Mouse (Mus musculus): Measurements from ENCODE around the gene Wnt5b.

Wnt5b gene

DNA sequence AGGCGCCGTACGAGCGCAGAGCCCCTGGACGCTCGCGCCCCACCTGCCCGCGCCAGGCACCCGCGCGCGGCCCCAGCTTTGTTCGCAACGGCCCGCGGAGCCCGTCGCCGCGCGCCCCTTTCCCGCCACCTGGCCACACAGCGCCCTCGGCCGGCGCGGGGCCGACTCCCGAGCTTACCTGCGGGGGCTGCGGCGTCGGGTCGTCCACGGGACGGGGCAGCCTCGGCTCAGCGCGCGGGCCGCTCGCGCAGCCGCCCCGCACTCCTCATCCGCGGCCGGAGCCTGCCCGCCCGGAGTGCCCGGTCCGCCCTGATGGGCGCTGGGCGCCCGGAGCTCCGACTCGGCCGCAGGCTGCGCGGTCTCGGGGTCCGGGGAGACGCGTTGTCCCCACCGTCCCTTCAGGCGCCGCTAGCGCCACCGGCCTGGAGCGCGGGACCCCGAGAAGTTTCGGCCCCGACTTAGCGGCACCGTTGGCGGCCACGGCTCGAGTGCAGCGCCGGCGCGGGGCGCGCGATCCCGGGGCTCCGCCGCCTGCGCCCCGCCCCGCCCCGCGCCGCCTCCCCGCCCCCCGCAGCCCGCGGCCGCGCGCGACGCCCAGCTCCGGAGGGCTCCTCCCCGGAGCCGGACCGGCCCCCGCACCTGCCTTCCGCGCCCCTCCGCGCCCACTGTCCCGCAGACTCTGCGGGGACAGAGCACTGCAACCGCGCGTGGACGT lies at the start of gene Wnt5b:
Gene Wnt5b, minus strand, starts transcription at position 545 of the 715 bp plus-strand sequence.
- DNase-seq (ENCODE audit: low spot score): no peak

DNA sequence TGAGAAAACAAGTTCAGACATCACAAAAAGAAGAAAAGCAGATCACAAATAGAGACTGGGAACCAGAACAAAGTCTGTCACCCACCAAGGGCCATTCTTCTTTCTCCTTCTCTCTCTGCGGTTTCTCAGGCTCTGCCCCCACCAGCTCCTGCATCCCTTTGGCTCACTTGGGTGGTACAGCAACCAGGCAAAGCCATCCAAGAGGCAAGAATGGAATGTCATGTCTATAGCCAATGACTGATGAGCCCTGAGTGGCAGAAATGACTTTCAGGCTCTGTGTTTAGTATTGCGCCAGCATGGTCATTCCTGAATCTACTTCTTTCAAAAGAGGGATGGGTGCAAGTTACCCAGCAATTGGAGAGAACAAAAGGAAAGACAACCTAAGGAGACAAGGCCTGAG lies 46.7 kb upstream of the Wnt5b start:
- DNase-seq (ENCODE audit: low spot score): no peak

DNA sequence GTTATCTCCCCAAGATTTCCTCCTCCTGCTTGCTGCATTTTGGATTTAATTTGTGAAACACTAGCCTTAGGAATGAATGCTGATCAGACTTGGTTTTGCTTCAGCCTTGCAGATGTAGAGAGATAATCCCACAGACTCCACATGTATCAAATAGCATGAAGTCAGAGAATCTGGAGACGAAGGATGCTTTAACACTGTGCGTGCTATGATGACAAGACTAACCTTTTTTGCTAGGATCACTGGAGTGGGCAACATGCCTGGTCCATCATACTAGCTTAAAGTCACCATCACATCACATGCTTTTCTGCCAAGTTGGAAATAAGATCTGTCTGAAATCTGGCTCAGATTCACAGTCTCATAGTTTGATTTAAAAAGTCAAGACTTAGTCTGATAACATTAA lies 43.8 kb upstream of the Wnt5b start:
- no peak for DNase-seq (ENCODE audit: low spot score)

DNA sequence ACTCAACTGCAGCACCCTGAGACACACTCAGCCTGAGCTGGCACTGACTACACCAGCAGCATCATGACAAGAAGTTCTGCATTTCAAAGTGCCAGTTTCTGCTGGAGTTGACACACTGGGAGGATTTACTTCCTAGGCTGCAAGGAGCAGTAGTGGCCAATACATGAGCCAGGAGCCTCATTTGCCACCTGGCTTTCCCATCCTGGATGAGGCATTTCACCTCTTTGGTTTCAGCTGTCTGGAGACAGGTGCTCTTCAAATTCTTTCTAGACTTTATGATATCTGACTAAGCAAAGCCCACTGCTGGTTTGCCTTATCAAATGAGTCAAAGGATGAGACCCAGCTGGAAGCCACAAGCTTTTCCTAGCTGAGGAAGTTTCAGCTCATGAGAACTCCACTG lies 43.3 kb upstream of the Wnt5b start:
- DNase-seq (ENCODE audit: low spot score): no peak

DNA sequence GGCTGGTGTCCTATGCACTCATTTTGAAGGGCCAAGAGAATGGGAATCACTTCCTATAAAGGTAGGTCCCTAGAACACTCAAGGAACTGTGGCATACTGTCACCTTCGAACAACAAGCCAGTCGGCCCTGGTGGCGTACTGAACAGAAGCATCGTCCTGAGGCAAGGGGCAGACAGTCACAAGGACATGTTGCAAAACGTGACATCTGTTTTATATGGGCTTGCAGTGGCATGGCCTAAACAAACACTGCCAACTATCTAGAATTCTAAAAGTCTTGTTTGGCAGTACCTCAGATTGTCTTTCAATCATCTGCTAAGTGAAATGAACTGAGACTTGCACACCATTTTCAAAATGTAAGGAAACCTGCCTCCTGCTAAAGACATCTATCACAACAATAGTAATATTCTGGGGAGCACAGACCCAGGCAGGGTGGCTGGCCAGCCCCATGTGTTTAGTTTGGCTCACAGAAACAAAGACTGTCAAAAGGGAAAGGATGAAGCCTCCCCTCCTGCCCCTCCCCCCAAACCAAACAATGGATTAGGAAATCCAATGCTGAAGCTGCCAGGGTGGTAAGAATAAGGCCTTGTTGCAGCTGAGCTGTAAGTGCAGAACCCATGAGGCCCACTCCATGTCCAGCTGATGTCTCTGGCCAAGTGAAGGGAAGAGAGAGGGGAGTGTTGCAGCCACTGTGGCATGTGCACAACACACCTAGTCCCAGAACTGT lies 41.7 kb upstream of the Wnt5b start:
- peak; percentile 71 for DNase-seq (ENCODE audit: low spot score)

DNA sequence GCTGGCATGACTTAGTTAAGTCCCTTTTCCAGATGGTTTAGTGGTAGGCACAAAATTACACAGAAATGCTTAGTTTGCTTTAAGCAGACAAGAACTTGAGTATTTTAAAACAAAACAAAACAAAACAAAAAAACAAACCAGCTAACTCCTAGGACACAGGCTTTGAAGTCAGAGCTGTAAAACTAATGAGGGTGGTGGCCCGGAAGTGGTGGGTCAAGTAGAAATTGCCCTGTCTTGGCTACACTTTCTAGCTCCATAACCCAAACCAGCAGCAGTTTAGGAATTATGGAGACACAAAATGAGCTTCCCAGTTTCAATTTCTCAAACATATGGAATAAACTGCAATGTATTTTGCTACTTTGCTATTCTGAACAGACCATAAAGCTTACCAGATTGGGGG lies 39.9 kb upstream of the Wnt5b start:
- DNase-seq (ENCODE audit: low spot score): no peak

DNA sequence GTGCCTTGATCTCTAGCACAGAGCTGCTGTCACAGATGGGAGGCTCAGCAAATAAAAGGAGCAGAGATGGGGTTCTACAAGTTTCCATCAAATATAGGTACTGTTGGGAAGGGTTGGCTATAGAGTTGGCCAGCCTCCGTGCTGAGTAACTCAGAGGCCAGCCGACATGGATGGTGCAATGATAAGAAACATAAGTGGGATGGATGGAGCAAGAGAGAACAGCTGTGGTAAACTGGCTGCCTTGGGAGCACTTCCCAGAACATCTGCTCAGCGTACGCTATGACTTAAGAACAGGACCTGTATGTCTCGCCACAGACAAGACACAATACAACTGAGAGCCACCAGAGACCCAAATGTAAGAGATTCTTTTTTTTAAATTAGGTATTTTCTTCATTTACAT lies 39.0 kb upstream of the Wnt5b start:
- no peak for DNase-seq (ENCODE audit: low spot score)

DNA sequence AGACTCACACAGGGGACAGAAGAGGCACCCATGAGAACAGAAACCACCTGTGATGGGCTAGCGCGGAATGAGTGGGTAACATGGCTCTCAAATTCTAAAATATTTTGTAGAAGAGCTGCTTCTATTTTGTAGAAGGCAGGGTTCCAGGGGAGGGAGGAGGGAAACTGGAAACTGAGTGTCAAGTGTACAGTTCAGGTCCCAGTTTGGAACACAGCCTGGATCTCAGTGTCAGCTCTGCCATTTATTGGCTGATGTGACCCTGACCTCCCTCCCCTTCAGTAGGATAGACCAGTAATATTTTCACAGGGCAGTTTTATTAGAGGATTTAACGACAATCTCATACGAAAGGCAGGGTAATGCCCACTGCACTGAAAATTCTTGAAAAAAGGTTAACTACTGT lies 32.6 kb upstream of the Wnt5b start:
- no peak for DNase-seq (ENCODE audit: low spot score)

DNA sequence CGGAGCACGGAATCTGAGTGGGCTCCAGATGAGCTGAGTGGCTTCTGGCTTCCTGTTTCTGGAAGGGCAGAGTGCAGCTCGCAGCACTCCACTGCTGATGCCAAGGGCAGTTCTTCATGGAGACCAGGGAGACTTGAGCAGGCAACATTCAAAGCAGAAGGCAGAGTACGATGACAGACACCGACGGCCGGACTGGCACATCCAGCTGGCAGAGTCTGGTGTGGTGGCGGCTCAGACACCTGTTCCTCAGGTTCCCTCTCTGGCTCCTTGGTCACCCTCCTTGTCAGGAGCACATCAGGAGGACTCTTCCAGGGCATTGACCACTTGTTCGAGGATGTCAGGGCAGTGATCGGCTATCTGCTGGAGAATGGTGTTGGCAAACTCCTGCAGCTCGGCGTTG lies 31.2 kb upstream of the Wnt5b start:
- DNase-seq (ENCODE audit: low spot score): no peak

DNA sequence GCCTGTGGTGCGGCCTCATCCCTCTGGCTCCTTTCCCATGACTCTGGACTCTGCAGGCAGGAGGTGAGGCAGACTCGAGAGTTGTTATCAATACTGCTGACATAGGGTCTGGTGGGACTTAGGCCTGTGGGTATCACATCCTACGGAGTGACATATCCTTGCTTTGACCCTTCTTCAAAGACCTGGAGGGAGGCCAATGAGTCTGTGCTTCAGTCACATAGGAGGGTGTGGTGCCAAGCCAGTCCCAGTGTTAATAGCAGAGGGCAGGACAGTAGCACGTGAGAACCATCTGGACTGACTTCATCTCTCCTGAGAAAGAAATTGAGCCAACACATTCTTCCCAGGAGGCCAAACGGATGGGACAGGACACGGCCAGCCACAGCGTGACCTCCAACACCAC lies 28.1 kb upstream of the Wnt5b start:
- DNase-seq (ENCODE audit: low spot score): no peak

DNA sequence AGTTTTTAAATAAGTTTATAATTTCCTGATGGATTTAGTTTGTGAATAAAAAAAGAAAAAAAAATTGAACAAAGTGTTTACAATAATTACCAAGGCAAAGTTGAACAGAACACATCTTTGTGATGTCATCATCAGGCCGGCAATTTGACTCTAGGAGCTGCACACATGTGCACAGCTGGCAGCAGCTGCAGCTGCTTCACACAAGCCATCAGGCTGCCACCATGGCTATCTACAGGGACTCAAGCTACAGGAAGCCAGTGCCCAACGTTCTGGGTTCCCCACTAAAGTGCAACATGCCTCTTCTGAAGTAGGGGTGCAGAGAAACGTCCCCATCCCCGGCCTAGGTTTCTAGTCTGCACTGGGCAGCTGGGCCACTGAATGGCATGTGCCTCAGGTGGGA lies 26.6 kb upstream of the Wnt5b start:
- no peak for DNase-seq (ENCODE audit: low spot score)

DNA sequence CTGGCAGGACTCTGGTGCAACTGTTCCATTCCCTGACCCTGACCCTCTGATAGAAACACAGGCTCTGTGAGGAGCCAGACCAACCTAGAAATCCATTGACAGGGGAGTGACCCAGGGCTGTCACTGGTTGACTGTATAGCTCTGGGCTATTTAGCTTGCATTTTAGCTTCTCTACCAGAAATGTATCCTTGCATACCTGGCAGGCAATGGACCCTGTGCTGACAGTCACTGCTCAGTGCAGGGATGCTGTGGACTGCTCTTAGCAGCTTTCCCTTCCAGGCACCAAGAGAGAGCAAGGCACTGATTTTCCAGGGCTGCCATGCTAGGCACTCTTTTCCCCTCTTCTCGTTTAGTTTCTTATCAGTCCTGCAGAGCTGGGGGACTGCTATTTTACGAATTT lies 24.2 kb upstream of the Wnt5b start:
- no peak for DNase-seq (ENCODE audit: low spot score)

DNA sequence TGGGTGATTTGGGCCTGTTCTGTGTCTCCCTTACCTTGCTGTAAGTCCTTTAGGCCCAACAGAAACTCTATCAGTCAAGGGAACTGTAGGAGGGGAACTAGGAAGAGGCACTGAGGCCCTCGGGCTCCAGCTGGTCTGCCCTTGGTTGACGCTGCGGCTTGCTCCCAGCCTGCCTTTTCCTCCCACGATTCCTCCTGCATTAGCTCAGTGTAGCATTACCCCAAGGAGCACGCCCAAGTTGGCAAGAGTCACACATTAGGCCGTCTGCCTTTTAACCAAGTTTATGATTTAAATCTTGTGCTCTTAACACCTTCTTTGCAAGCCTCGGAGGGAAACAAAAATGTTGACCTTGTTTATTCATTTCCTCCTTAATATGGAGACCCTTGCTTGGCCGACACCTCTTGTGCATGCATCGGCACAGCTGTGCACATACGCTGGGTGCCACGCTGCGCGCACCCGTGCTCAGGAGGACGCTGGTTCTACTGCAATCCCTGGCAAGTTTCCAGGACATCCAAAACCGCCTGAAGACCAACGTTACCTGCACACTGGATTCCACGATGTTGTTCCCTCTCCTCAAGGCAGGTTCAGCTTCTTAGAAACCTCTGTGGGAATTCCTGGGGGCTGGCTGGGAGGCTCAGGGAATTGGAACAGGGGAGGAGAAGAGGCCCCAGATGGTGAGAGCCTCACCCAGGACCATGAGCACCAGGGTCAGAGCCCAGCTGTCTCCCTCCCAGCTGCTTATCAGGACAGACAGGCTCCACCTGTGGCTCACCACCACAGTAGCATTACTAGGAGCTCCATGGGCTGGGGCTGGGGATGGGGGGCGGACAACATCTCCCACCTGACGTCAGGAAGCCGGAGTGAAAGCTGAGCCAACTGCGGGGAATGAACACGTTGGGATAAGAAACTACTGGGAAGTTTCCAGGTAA lies 21.6 kb upstream of the Wnt5b start:
- DNase-seq (ENCODE audit: low spot score): no peak

DNA sequence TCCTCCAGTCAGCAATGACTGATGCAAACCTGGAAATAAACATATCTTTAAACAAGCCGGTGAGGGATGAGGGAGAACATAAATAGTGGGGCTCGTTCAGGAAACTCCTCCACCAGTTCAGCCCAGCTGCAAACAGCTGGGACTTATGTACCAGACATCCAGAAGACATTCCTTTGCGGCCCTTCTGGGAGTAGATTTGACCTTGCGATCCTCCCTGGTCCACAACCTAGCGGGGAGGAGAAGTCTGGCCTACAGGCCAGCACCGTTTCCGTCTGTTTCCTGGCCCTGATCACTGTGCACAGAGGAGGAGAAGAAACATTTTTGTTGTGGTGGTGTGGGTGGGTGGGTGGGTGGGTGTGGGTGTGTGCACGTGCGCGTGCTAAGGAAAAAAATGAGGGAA lies 18.4 kb upstream of the Wnt5b start:
- DNase-seq (ENCODE audit: low spot score): no peak

DNA sequence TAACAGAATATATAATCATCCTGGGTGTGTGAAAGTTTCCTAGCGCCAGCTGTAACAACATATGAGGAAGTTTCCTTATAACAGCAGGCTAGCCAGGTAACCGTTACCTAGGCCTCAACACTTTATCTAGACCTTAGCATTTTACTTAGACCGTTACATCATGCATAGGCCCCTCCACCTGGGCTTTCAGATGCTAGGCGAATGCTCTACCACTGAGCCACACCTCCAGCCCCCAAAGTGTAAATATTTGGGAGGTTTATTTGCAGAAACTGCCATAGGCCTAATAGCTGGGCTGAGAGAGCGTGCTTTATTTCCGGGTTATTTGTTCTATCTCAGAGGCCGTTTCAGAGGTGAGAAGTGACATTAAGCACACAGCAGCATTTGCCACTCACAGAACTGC lies 14.7 kb upstream of the Wnt5b start:
- DNase-seq (ENCODE audit: low spot score): no peak

DNA sequence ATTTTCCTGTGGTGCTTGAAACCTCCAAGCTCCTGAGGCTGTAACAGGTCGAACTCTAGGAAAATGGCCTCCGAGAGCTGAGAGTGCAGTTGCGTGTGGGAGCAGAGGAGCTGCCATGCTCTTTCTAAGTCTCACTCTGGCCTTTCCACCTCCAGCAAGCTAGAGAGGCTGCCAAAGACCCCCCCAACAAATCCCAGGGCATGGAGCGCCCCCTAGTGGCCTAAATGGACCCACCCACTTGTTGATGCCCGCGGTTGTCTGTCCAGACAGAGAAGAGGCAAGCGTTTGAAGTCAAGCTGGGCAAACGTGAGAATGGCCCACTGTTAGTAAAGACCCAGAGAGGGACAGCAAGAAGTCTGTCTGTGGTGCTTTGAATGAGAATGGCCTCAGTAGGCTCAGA lies 10.3 kb upstream of the Wnt5b start:
- no peak for DNase-seq (ENCODE audit: low spot score)

DNA sequence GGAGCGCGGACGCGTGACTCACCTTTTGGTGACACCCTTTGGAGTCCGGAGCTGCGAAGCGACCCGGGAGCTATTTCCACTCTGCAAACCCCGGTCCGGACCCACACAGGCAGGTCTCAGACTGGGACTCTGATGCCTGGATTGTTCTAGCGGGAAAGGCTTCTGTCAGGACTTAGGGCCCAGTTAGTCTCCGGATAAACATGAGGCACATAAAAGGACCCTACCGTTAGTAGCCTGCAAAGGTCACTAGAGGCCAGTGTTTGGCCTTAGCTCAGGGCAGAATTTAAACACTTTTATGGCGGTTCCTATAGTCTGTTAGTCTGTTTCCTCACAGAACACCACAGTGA lies 344 bp upstream of the Wnt5b start:
- DNase-seq (ENCODE audit: low spot score): no peak

DNA sequence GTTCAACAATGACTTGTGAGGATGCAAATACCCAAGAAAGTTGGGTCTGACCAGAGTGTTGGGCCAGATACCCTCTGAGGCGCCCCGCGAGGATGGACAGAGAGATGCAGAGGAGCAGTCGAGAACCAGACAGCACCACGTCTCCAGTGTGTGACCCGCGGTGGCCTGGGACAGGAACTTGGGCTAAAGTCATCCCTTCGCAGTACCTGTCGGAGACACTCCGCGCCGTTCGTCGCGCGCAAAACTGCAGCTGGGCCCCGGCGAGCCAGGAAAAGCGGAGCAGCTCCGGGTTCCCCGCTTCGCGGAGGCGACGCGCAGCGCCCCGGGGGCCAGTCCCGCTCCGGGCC lies 718 bp downstream of the Wnt5b start:
- DNase-seq (ENCODE audit: low spot score): no peak

DNA sequence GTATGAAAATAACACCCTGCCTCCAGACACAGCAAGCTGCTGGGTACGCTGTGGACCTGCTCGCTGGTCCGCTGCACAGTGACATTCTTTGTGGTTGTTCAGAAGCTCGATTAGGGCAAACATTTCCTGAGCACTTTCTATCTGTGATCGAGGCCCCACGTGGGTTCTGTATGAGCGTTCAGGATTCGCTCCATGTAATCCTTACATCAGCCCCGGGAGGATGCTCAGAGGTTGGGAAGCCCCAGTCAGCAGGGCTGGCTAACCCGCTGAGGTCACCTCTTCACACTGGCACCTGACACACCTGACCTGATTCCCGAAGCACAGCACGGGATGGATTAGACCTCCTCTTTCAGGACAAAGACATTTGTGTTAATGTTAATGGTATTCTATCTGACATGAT lies 8.3 kb downstream of the Wnt5b start:
- no peak for DNase-seq (ENCODE audit: low spot score)

DNA sequence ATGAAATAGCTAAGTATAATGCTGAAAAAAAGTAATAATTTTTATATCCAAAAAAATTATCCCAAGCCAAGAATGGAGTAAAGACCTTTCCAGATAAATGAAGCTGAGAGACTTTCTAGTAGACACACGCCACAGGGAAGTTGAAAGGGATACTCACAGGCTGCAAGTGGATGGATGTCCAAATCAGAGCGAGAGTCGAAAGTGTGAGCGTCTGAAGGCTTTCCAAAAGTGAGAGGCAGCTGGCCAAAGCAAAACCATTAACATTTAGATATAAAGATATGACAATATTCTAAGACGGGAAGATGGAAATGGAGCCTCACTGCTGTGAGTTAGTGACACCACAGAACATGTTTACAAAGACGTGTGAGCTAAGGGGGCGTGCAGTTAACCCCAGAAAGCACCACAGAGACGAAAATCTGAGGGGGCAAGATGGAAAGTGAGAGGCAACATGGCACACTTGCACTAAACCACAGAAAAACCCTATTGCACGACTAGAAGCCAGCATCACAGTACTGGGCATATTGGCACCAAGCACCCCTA lies 10.9 kb downstream of the Wnt5b start:
- DNase-seq (ENCODE audit: low spot score): no peak

DNA sequence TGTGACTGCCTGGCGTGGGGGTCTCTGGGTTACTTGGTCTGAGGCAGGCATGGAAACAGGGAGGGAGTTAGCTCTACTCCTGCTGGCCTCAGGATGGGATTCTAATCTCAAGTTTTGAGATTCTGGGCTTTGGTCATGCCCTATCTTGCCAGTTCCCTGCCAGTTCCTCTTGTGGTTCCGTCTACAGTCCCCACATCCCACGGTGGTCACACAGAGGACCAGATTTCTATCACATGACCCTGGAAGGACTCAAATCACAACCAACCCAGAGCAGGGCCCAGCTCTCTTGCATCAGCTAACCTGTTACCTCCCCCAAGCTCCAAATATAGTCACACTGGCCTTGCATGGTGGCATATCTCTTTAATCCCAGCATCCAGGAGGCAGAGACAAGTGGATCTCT lies 14.5 kb downstream of the Wnt5b start:
- no peak for DNase-seq (ENCODE audit: low spot score)

DNA sequence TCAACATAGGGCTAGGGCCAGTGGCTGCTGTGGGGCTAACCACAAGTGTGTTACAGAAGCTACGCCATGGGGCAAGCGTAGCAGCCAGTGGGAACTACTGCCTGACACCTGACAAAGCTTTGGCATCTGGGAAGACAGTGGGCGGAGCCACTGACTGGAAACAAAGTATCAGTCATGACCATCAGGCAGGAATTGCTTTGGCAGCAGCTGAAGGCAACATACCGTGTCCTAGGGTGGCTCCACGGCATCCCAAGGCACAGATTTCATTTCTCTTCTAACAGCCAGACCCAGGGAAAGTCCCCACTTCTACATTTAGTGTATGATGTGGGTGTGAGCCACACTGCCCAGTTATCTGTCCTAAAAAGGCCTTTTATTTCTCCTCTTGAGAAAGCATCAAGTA lies 17.6 kb downstream of the Wnt5b start:
- DNase-seq (ENCODE audit: low spot score): no peak

DNA sequence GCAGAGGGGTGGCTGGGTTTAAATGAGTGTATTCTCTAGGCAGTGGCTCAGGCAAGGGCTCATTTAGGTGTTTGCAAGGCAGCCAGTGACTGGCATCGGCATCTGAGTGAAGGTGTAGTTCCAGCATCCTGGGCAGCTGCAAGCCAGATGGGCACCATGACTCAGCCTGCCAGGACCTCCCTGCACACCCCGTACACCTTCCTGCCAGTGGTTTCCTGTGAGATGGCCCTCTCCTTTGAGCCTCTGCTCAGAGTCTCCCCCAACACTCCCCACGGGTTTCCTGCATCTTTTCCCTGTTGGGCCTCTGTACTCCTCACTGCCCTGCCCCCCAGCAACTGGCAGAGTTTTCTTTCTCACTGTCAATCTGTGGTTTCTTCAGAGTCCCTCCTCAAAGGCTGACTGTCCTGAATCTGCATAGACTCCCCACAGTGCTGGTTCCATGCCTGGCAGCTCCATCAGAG lies 22.2 kb downstream of the Wnt5b start:
- peak; percentile 14 for DNase-seq (ENCODE audit: low spot score)

All from layer of hippocampus, adult 11-12 months (tissue).